Mouse (Mus musculus): ENCODE results near the gene Taf4. TPM values are rescaled to one million over a fixed set of nuclear protein-coding genes. Genes with fewer than 3 reads are reported as not detected.

Gene Taf4
- total RNA-seq, 2 experiments from 2014 or later, result 10.5 to 10.9 TPM

- DNase-seq, result peak; percentile 47
- H3K27ac ChIP-seq, result no peak overlapping the region
- no peak for TF ChIP-seq CTCF (IDR thresholded peaks at IDR 0.05)
- H3K4me3 ChIP-seq, result no peak overlapping the region
- intact Hi-C loops (cut with DNase I), result no loop called here
These were observed 56.4 kb downstream of the Taf4 start for GRCm38 (mm10) chr2:179920042-179920441.

- TF ChIP-seq CTCF (IDR thresholded peaks at IDR 0.05), result peak; percentile 71
- DNase-seq, result peak; percentile 81
- intact Hi-C loops (cut with DNase I), result loop anchor here (1.0 to 10.0 kb wide), 4 partner anchors 60 to 338 kb away; partner anchors contain the start of genes Rps21 and Taf4
- H3K27ac ChIP-seq, result no peak overlapping the region
- no peak overlapping the region for H3K4me3 ChIP-seq
These were observed 59.4 kb downstream of the Taf4 start for GRCm38 (mm10) chr2:179916877-179917673.

GRCm38 (mm10) chr2:179914246-179914645, 62.2 kb downstream of the Taf4 start:
- intact Hi-C loops (cut with DNase I), result loop anchor here (10.0 kb wide), 1 partner anchor 341 kb away; the partner anchor contains the start of gene Rps21
- peak; percentile 40 for TF ChIP-seq CTCF (IDR thresholded peaks at IDR 0.05)
- DNase-seq, result no peak
- H3K27ac ChIP-seq, result no peak overlapping the region
- H3K4me3 ChIP-seq, result no peak overlapping the region

GRCm38 (mm10) chr2:179913349-179913748, 63.1 kb downstream of the Taf4 start:
- intact Hi-C loops (cut with DNase I), result loop anchor here (10.0 kb wide), 1 partner anchor 341 kb away; the partner anchor contains the start of gene Rps21
- no peak for TF ChIP-seq CTCF (IDR thresholded peaks at IDR 0.05)
- Histone ChIP-seq H3K27ac (no peak overlapping the region), H3K4me3 (no peak overlapping the region)
- DNase-seq, result no peak

GRCm38 (mm10) chr2:179912911-179913310, 63.5 kb downstream of the Taf4 start:
- TF ChIP-seq CTCF (IDR thresholded peaks at IDR 0.05), result no peak
- Histone ChIP-seq H3K27ac (no peak overlapping the region), H3K4me3 (no peak overlapping the region)
- no peak for DNase-seq
- intact Hi-C loops (cut with DNase I), result loop anchor here (10.0 kb wide), 1 partner anchor 342 kb away; the partner anchor contains the start of gene Rps21

- H3K4me3 ChIP-seq, result no peak overlapping the region
- DNase-seq, result peak; percentile 43
- intact Hi-C loops (cut with DNase I), result loop anchor here (10.0 kb wide), 1 partner anchor 528 kb away; no protein-coding TSS in a partner anchor
These were observed 79.5 kb downstream of the Taf4 start for GRCm38 (mm10) chr2:179896949-179897348.

GRCm38 (mm10) chr2:179891048-179891447, 85.4 kb downstream of the Taf4 start:
- no peak for TF ChIP-seq CTCF (IDR thresholded peaks at IDR 0.05)
- peak; percentile 54 for DNase-seq
- Histone ChIP-seq H3K27ac (peak overlapping the region; percentile 61), H3K4me3 (no peak overlapping the region)
- intact Hi-C loops (cut with DNase I), result loop anchor here (10.0 kb wide), 1 partner anchor 534 kb away; no protein-coding TSS in a partner anchor

More at GRCm38 (mm10) chr2:179896949-179897348, 79.5 kb downstream of the Taf4 start:
- H3K27ac ChIP-seq, result no peak overlapping the region
- TF ChIP-seq CTCF (IDR thresholded peaks at IDR 0.05), result no peak

GRCm38 (mm10) chr2:179884561-179884960, 91.9 kb downstream of the Taf4 start:
- peak; percentile 62 for DNase-seq
- Histone ChIP-seq H3K4me3 (no peak overlapping the region), H3K27ac (no peak overlapping the region)
- intact Hi-C loops (cut with DNase I), result no loop called here
- TF ChIP-seq CTCF (IDR thresholded peaks at IDR 0.05), result no peak

GRCm38 (mm10) chr2:179877551-179878215, 98.8 kb downstream of the Taf4 start:
- peak; percentile 61 for DNase-seq
- no peak overlapping the region for H3K27ac ChIP-seq
- TF ChIP-seq CTCF (IDR thresholded peaks at IDR 0.05), result peak; percentile 82
- intact Hi-C loops (cut with DNase I), result loop anchor here (5.0 kb wide), 2 partner anchors 1120 to 1370 kb away; no protein-coding TSS in a partner anchor
- H3K4me3 ChIP-seq, result no peak overlapping the region

- peak; percentile 70 for DNase-seq
- intact Hi-C loops (cut with DNase I), result loop anchor here (2.0 to 5.0 kb wide), 4 partner anchors 44 to 1368 kb away; no protein-coding TSS in a partner anchor
- Histone ChIP-seq H3K4me3 (no peak overlapping the region), H3K27ac (no peak overlapping the region)
- TF ChIP-seq CTCF (IDR thresholded peaks at IDR 0.05), result peak; percentile 86
These were observed 101.3 kb downstream of the Taf4 start for GRCm38 (mm10) chr2:179875147-179875546.

GRCm38 (mm10) chr2:179873315-179873714, 103.1 kb downstream of the Taf4 start:
- H3K27ac ChIP-seq, result no peak overlapping the region
- no peak overlapping the region for H3K4me3 ChIP-seq
- intact Hi-C loops (cut with DNase I), result no loop called here
- TF ChIP-seq CTCF (IDR thresholded peaks at IDR 0.05), result peak; percentile 70
- DNase-seq, result peak; percentile 37

GRCm38 (mm10) chr2:179872724-179873123, 103.7 kb downstream of the Taf4 start:
- no peak overlapping the region for H3K27ac ChIP-seq
- H3K4me3 ChIP-seq, result no peak overlapping the region
- DNase-seq, result peak; percentile 45
- intact Hi-C loops (cut with DNase I), result no loop called here
- peak; percentile 56 for TF ChIP-seq CTCF (IDR thresholded peaks at IDR 0.05)

- TF ChIP-seq CTCF (IDR thresholded peaks at IDR 0.05), result no peak
- intact Hi-C loops (cut with DNase I), result no loop called here
- DNase-seq, result no peak
- no peak overlapping the region for H3K4me3 ChIP-seq
- H3K27ac ChIP-seq, result no peak overlapping the region
These were observed 106.6 kb downstream of the Taf4 start for GRCm38 (mm10) chr2:179869871-179870270.

Measured in gastrocnemius, adult 2 months (tissue).